Comparison of ENCODE assay signal across 21 mouse cellular contexts in genomic region chr5:65914342-65914741, GRCm38 (mm10). TPM values are rescaled to one million over a fixed set of nuclear protein-coding genes. Genes with fewer than 3 reads are reported as not detected.
"Had no signal": no experiment of that assay in that cellular context is flagged by ENCODE, and none has a peak within 500 bp of the region (broad histone marks: within the 10 kb centered on the region; RNA-seq: fewer than 3 reads in every experiment).

No protein-coding gene starts in this region.

- DNase-seq: liver, postnatal 0 days; lung, embryonic 14.5 days; lung, postnatal 10 days; lung, postnatal 4 days; midbrain, embryonic 14.5 days; right cerebral cortex, postnatal 14 days; thymus, adult 2 months; thymus, postnatal 14 days; thymus, postnatal 36 days had no signal

- H3K27ac ChIP-seq: liver, embryonic 15.5 days; midbrain, embryonic 10.5 days; midbrain, embryonic 12.5 days; neural tube, embryonic 12.5 days; stomach, embryonic 15.5 days; stomach, postnatal 0 days had no signal

- H3K4me3 ChIP-seq: liver, embryonic 15.5 days; midbrain, embryonic 10.5 days; midbrain, embryonic 12.5 days; myocyte; neural tube, embryonic 12.5 days; stomach, embryonic 15.5 days had no signal

RNA-seq across cellular contexts. Expression of gene Chrna9, which starts 20.4 kb away (rescaled TPM):
- total RNA-seq: megakaryocyte, adult 5-6 weeks; megakaryocyte-erythroid progenitor cell, adult 5-6 weeks; neutrophil, adult 5-6 weeks had no signal
- polyA plus RNA-seq: liver, embryonic 15.5 days; liver, postnatal 0 days; lung, embryonic 14.5 days; midbrain, embryonic 12.5 days; midbrain, embryonic 14.5 days; midbrain, embryonic 16.5 days; myocyte; neural tube, embryonic 12.5 days; neural tube, embryonic 14.5 days; stomach, embryonic 15.5 days; stomach, postnatal 0 days had no signal
